Mouse (Mus musculus): ENCODE results near the gene Cherp. TPM values are rescaled to one million over a fixed set of nuclear protein-coding genes. Genes with fewer than 3 reads are reported as not detected.
A peak's percentile ranks its signal among the peaks of the same experiment; 100 is the strongest.

Gene Cherp
- polyA plus RNA-seq, 1 experiment from 2014 or later = 105 TPM

DNA sequence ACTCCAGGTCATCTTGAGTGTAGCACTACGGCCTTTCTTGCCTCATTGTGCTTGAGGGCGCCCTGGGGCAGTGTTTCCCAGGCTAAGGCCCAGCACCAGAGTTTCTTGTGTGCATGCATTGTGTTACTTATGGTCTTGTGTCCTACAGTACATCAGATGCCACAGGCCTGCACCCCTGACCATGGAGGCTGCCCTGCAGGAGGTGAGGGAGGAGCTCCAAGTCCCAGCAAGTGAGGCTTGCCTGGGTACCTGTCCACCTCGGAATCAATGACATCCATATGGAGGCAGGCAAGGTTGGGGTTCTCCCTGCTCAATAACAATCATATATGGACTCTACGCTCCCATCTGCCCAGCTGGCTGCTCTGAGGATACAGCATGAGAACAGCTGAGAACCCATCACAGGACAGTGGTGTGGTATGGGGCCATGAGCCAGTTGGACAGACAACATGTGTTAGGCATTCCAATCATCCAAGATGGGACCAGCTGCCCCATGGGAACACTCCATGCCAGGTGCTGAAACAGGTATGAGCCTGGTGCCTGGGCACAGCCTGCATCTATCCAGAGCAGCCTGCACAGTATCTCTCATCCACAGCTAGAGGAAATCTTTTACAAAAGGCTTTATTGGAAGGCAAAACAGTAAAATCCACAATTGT, 15.0 kb downstream of the Cherp start:
- peaks cover 87% of the 10 kb centered on the region for H3K36me3 ChIP-seq

DNA sequence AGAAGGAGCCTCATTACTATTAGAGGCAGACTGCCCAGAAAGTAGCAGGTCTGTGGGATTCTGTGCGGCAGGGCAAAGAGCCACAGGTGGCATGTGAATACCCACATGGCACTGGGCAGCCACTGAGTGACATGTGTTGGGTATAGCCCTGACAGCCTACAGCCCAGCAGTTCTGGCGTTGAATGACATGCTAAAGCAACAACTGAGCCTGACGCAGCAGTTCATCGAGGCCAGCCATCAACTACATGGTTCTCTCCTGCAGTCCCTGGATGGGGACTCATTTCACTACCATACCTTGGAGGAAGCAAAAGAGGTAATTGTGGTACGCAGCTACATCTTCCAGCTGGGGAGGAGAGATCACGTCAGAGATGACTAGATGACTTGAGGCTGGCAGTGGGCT, 16.6 kb downstream of the Cherp start:
- no peaks in the 10 kb centered on the region for H3K27me3 ChIP-seq (ENCODE audit: insufficient read depth, poor library complexity, severe bottlenecking)
- no peaks in the 10 kb centered on the region for H3K4me1 ChIP-seq (replicated peaks)
- H3K9me3 ChIP-seq = peaks cover 6% of the 10 kb centered on the region; the same call in 1 of the 2 replicates
- 88% methylated on average over 6 of the region's 6 CpGs for WGBS
- DNase-seq (ENCODE audit: low spot score) = no peak
- H3K27ac ChIP-seq = no peak overlapping the region
- H3K4me3 ChIP-seq = no peak overlapping the region
- H3K36me3 ChIP-seq = peaks cover 87% of the 10 kb centered on the region

More for the DNA sequence above, 15.0 kb downstream of the Cherp start:
- H3K27ac ChIP-seq = no peak overlapping the region
- H3K4me3 ChIP-seq = no peak overlapping the region
- H3K4me1 ChIP-seq (replicated peaks) = no peaks in the 10 kb centered on the region
- H3K9me3 ChIP-seq = no peaks in the 10 kb centered on the region
- no peaks in the 10 kb centered on the region for H3K27me3 ChIP-seq (ENCODE audit: insufficient read depth, poor library complexity, severe bottlenecking)
- DNase-seq (ENCODE audit: low spot score) = no peak
- whole genome bisulfite sequencing = 93% methylated on average over 4 of the region's 4 CpGs

DNA sequence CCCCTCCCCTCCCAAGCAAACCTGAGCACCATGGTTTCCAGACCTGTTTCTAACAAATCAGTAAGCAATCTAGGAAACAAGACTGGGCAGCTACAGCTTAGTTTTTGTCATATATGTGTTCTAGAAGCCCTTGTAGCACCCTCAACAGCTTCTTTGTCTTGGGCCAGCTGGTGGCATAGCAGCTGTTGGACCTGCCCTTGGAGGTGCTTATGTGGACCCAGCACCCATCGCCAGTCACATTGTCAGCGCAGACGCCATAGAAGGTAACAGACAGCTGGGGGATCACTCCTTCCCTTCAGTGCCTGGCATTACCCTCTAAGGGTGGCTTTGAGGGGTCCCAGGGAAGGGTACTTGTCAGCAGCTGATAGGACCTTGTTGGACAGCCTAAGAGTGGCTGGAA, 17.2 kb downstream of the Cherp start:
- WGBS = 89% methylated on average over 3 of the region's 3 CpGs
- Histone ChIP-seq H3K27ac (no peak overlapping the region), H3K36me3 (peaks cover 87% of the 10 kb centered on the region), H3K4me3 (no peak overlapping the region), H3K9me3 (peaks cover 6% of the 10 kb centered on the region; the same call in 1 of the 2 replicates), H3K27me3 (ENCODE audit: insufficient read depth, poor library complexity, severe bottlenecking) (no peaks in the 10 kb centered on the region), H3K4me1 (replicated peaks) (no peaks in the 10 kb centered on the region)
- no peak for DNase-seq (ENCODE audit: low spot score)

DNA sequence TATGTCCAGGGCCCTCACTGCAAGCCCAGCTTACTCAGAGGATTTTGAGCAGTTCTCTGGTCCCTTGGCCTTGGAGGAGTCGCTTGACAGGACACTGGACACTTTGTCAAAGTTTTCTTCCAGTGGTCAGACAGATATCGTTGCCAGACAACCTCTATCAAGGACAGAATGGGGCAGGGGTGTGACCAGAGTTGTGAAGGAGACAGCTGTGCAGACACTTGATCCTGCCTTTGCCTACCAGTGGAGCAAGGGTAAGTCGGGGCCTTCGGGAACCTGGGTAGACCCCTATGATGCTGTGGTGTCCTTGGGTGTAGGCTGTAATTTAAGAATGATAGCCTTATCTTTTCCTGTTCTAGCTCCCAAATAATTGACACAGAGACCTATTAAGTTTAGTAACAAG, 19.7 kb downstream of the Cherp start:
- Histone ChIP-seq H3K27me3 (ENCODE audit: insufficient read depth, poor library complexity, severe bottlenecking) (no peaks in the 10 kb centered on the region), H3K27ac (no peak overlapping the region), H3K4me1 (replicated peaks) (no peaks in the 10 kb centered on the region), H3K9me3 (peaks cover 6% of the 10 kb centered on the region; the same call in 1 of the 2 replicates), H3K36me3 (peaks cover 84% of the 10 kb centered on the region), H3K4me3 (no peak overlapping the region)
- no peak for DNase-seq (ENCODE audit: low spot score)
- 90% methylated on average over 4 of the region's 4 CpGs for WGBS

DNA sequence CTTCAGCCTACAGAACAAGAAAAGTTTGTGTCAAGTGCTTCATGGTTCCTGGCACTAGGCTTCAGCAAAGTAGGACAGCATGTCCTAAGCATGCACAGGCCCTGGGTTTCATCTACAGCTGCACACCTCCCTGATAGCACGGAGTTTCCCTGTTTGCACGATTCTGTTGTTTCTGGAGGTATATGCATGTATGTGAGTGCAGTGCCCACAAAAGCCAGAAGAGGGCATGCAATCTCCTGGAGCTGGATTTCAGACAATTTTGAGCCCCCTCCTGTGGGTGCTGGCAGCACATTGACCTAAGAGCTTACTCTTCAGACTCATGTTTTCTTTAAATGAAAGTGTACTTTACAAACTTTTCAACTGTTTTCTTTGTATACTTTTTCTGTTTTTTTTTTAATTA, 21.1 kb downstream of the Cherp start:
- Histone ChIP-seq H3K27ac (no peak overlapping the region), H3K36me3 (peaks cover 84% of the 10 kb centered on the region), H3K4me3 (no peak overlapping the region), H3K9me3 (peaks cover 6% of the 10 kb centered on the region; the same call in 1 of the 2 replicates), H3K27me3 (ENCODE audit: insufficient read depth, poor library complexity, severe bottlenecking) (no peaks in the 10 kb centered on the region), H3K4me1 (replicated peaks) (no peaks in the 10 kb centered on the region)
- no peak for DNase-seq (ENCODE audit: low spot score)
- 95% methylated on average over 2 of the region's 2 CpGs for WGBS

DNA sequence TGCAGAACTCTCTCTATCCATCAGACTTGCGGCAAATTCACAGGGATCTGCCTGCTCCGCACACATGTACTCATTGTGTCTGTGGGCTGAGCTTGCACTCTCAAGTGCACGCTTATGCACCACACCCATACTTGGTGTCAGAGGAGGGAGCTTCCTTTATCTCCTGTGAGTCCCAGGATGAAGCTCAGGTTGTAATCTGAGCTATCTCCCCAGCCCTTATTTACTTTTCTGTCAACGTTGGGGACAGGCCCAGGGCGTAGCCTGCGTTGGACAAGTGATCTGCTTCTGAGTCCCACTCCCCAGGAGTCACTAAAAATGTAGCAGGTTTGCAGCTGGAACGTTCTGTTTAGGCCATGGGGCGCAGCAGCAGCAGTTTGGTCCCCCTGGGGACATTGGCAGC, 23.5 kb downstream of the Cherp start:
- Histone ChIP-seq H3K4me3 (no peak overlapping the region), H3K4me1 (replicated peaks) (no peaks in the 10 kb centered on the region), H3K9me3 (peaks cover 6% of the 10 kb centered on the region; the same call in 1 of the 2 replicates), H3K27me3 (ENCODE audit: insufficient read depth, poor library complexity, severe bottlenecking) (no peaks in the 10 kb centered on the region), H3K36me3 (peaks cover 88% of the 10 kb centered on the region), H3K27ac (no peak overlapping the region)
- DNase-seq (ENCODE audit: low spot score) = no peak
- WGBS = 86% methylated on average over 8 of the region's 8 CpGs

DNA sequence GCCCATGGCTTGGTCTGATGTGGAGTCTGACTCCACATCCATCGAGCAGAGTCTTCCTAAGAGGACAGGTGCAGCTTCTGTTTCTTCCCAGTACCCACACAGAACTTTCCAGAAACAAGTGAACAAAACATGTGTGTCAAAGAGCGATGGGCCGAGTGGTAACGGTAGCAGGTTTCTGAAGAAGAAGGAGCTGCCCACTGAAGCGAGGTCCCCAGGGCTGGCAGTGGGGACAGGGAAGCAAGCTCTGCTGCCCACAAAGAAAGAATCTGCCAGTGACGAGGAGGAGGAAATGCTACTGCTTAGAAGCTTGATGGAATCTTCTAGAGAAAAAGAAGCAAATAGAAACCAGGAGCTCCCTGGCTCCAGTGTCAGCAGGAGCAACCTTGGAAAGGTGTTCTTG, 30.0 kb downstream of the Cherp start:
- whole genome bisulfite sequencing = 92% methylated on average over 6 of the region's 6 CpGs
- no peak for DNase-seq (ENCODE audit: low spot score)
- Histone ChIP-seq H3K4me3 (no peak overlapping the region), H3K4me1 (replicated peaks) (peaks cover 12% of the 10 kb centered on the region; the same call in 1 of the 2 replicates), H3K27me3 (ENCODE audit: insufficient read depth, poor library complexity, severe bottlenecking) (no peaks in the 10 kb centered on the region), H3K27ac (no peak overlapping the region), H3K9me3 (no peaks in the 10 kb centered on the region), H3K36me3 (peaks cover 33% of the 10 kb centered on the region)

DNA sequence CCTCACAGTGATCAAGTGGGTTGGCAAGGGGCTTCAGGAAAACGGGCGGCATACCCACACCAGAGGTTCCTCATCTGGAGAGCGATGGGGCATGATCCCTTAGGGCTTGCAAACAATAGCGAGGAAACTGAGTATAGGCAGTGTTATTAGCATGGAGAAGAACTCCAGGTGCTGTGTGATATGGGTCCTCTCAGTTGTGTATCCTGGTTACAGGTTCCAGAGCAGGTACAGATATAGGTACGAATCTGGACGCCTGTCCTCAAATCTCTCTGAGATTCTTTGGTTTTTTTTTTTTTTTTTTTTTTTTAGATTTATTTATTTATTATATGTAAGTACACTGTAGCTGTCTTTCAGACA, 31.1 kb downstream of the Cherp start:
- Histone ChIP-seq H3K36me3 (peaks cover 22% of the 10 kb centered on the region), H3K4me3 (peak overlapping the region; percentile 57), H3K27me3 (ENCODE audit: insufficient read depth, poor library complexity, severe bottlenecking) (no peaks in the 10 kb centered on the region), H3K9me3 (no peaks in the 10 kb centered on the region), H3K4me1 (replicated peaks) (peaks cover 12% of the 10 kb centered on the region; the same call in 1 of the 2 replicates), H3K27ac (peak overlapping the region; percentile 91)
- 43% methylated on average over 6 of the region's 6 CpGs for WGBS
- no peak for DNase-seq (ENCODE audit: low spot score)

DNA sequence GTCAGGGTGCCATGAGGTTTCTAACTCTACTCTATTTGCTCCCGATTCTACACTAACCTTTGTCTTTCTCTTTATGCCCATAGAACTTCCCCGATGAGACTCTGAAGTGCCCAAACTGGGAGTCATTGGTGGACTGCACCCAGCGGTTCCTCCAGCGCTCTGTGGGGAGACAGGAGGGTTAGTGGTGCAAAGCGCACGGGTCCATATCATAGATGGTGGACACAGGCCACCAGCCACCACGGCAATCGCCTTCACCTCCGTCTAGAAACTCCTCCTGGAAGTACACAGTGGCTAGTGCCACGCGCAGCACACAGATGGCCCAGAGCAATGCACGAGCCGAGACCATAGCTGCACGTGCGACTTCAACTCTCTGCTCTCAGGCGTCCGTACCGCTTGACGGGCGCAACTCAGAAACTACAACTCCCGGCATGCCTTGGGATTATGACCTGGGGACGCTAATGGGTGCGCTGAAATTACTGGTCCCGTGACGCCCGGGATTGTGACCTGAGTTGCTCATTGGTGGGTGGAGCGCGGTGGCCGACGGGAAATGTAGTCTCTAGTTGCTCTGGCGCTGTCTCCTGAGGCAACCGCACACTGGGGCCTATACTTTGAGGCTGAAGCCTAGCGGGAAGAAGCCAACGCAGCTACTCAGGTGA, 31.6 kb downstream of the Cherp start, which contains the start of the genes Calr3 and 1700030K09Rik:
Gene Calr3 (minus strand): TSS at position 533 of the 656 bp plus-strand sequence.
Gene 1700030K09Rik (plus strand): TSS at position 543 of the 656 bp plus-strand sequence.
- H3K4me1 ChIP-seq (replicated peaks) = peaks cover 12% of the 10 kb centered on the region; the same call in 1 of the 2 replicates
- peak within 1 kb of the TSS; percentile 57 for H3K4me3 ChIP-seq
- H3K36me3 ChIP-seq = peaks cover 18% of the 10 kb centered on the region
- H3K27me3 ChIP-seq (ENCODE audit: insufficient read depth, poor library complexity, severe bottlenecking) = no peaks in the 10 kb centered on the region
- H3K9me3 ChIP-seq = no peaks in the 10 kb centered on the region
- H3K27ac ChIP-seq = peak within 1 kb of the TSS; percentile 91
- 5% methylated on average over 34 of the region's 34 CpGs for WGBS
- DNase-seq (ENCODE audit: low spot score) = peak; percentile 97

DNA sequence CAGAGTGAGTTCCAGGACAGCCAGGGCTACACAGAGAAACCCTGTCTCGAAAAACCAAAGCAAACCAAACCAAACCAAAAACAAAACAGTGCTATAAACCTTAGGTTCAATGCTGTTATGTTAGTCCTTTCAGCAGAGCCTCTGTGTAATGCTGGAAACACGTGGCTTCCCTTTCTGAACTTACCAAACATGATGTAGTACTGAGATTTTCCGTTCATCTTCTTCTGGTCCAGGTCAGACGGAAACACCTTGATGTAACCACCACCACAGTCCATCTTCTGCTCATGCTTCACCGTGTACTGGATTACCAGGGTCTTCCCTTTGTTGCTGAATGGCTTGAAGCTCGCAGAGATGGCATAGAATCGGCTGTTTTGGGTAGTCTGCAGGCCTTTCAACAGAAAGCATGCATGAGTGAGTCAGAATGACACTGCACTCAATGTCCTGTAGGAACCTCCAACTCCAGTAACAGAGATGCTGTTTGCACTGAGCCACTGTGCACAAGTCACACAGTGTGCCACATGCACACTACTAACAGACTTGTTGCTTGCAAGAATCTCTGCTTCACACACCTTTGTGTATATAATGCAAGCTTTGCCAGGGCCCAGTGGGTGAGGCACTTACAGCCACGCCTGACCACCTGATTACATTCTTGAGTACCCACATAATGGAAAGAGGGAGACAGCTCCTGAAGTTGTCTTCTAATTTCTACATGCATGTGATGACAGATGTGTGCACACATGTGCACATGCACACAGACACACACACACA, 36.6 kb downstream of the Cherp start:
- H3K36me3 ChIP-seq = no peaks in the 10 kb centered on the region
- DNase-seq (ENCODE audit: low spot score) = no peak
- no peak overlapping the region for H3K4me3 ChIP-seq
- peaks cover 6% of the 10 kb centered on the region; the same call in 1 of the 2 replicates for H3K4me1 ChIP-seq (replicated peaks)
- H3K27me3 ChIP-seq (ENCODE audit: insufficient read depth, poor library complexity, severe bottlenecking) = no peaks in the 10 kb centered on the region
- H3K27ac ChIP-seq = no peak overlapping the region
- no peaks in the 10 kb centered on the region for H3K9me3 ChIP-seq
- 65% methylated on average over 8 of the region's 8 CpGs for WGBS

DNA sequence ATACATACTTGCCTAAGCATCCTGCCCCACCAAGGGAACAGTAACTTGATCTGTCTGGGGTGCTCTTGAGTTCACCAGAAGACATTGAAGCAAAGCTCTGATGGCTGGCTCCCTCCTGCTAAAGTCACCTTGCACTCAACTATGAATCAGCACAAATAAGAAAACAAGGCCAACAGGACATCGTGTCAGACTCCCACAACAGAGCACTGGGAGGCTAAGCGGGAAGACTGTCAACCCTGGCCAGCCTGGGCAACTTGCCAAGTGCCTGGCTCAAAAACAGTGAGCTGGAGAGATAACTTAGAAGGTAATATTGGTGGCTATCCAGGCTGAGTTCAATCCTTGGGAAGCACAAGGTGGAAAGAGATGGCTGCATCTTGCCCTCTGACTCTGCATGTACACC, 40.1 kb downstream of the Cherp start:
- no peak for DNase-seq (ENCODE audit: low spot score)
- no peaks in the 10 kb centered on the region for H3K4me1 ChIP-seq (replicated peaks)
- no peak overlapping the region for H3K27ac ChIP-seq
- H3K9me3 ChIP-seq = no peaks in the 10 kb centered on the region
- no peaks in the 10 kb centered on the region for H3K27me3 ChIP-seq (ENCODE audit: insufficient read depth, poor library complexity, severe bottlenecking)
- H3K36me3 ChIP-seq = no peaks in the 10 kb centered on the region
- no peak overlapping the region for H3K4me3 ChIP-seq
- WGBS = 73% methylated on average over 2 of the region's 2 CpGs

DNA sequence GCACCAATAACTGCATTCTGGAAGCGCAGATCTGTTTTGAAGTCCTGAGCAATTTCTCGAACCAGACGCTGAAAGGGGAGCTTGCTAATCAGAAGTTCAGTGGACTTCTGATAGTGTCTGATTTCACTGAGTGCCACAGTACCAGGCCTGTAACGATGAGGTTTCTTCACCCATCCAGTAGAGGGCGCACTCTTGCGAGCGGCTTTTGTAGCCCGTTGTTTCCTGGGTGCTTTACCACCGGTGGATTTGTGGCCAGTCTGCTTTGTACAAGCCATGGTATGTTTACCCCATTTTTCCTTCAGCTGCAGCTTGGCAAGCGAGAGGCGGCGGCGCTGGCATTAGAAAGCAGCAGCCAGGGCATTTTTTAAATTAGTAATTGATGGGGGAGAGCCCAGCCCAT, 45.4 kb downstream of the Cherp start:
- no peak overlapping the region for H3K4me3 ChIP-seq
- H3K27me3 ChIP-seq (ENCODE audit: insufficient read depth, poor library complexity, severe bottlenecking) = no peaks in the 10 kb centered on the region
- WGBS = 53% methylated on average over 13 of the region's 13 CpGs
- no peaks in the 10 kb centered on the region for H3K36me3 ChIP-seq
- no peaks in the 10 kb centered on the region for H3K9me3 ChIP-seq
- H3K4me1 ChIP-seq (replicated peaks) = no peaks in the 10 kb centered on the region
- H3K27ac ChIP-seq = no peak overlapping the region
- no peak for DNase-seq (ENCODE audit: low spot score)

DNA sequence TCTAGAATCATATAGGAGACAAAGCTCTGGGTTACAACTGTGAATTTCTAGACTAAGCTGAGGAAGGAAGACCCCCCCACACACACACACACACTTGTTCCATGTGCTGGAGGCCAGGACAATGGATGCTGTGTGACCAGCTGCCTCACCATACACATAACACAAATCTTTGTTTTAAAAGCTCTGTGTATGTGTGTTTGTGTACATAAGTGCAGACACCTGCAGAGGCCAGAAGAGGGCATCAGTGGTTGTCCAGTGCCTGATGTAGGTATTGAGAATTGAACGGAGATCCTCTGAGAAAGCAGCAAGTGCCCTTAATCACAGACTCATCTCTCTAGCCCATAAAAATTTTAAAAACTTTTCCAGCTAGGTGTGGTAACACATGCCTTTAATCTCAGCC, 52.1 kb downstream of the Cherp start:
- Histone ChIP-seq H3K27ac (no peak overlapping the region), H3K4me3 (no peak overlapping the region), H3K9me3 (no peaks in the 10 kb centered on the region), H3K27me3 (ENCODE audit: insufficient read depth, poor library complexity, severe bottlenecking) (no peaks in the 10 kb centered on the region), H3K4me1 (replicated peaks) (peaks cover 34% of the 10 kb centered on the region), H3K36me3 (peaks cover 13% of the 10 kb centered on the region)
- WGBS = 78% methylated on average over 1 of the region's 1 CpGs
- DNase-seq (ENCODE audit: low spot score) = no peak

All from hindbrain, embryonic 10.5 days (tissue).